Mouse (Mus musculus) thymus, postnatal 10 days (tissue): ENCODE data around the gene Syt8.
"Not testable (repeated sequence)": the region's sequence is repeated elsewhere in the genome, so short reads cannot be mapped to it uniquely, and the experiment has no call there.

Experiments
- DNase-seq, 2 experiments: peaks; one replicate each; pipeline ENCODE4 v3.0.0; 2021; ENCODE audit warnings: low spot score in 2 of 2

Syt8 gene

GRCm38 (mm10) chr7:142434137-142434865 lies at the start of gene Syt8:
TSS of gene Syt8 (plus strand) at chr7:142434850.
- no peak for DNase-seq

GRCm38 (mm10) chr7:142385742-142386403 lies 48.8 kb upstream of the Syt8 start:
- no peak for DNase-seq

GRCm38 (mm10) chr7:142386621-142387201 lies 47.9 kb upstream of the Syt8 start:
- no peak for DNase-seq

GRCm38 (mm10) chr7:142387419-142388148 lies 47.1 kb upstream of the Syt8 start, which contains the start of gene Ctsd:
TSS of gene Ctsd (minus strand) at chr7:142388038.
- DNase-seq = peak; percentile 88 to 90

GRCm38 (mm10) chr7:142388198-142388597 lies 46.5 kb upstream of the Syt8 start:
- no peak for DNase-seq

- no peak for DNase-seq
Measured at GRCm38 (mm10) chr7:142388740-142389139, 45.9 kb upstream of the Syt8 start.

GRCm38 (mm10) chr7:142389961-142390650 lies 44.5 kb upstream of the Syt8 start:
- no peak for DNase-seq

- no peak for DNase-seq
Measured at GRCm38 (mm10) chr7:142391108-142391507, 43.5 kb upstream of the Syt8 start.

- no peak for DNase-seq
Measured at GRCm38 (mm10) chr7:142391609-142392008, 43.0 kb upstream of the Syt8 start.

- no peak for DNase-seq
Measured at GRCm38 (mm10) chr7:142393191-142393590, 41.5 kb upstream of the Syt8 start.

GRCm38 (mm10) chr7:142394261-142395190 lies 40.1 kb upstream of the Syt8 start:
- no peak for DNase-seq

- no peak for DNase-seq
Measured at GRCm38 (mm10) chr7:142395472-142395871, 39.2 kb upstream of the Syt8 start.

- DNase-seq = no peak
Measured at GRCm38 (mm10) chr7:142396611-142397010, 38.0 kb upstream of the Syt8 start.

GRCm38 (mm10) chr7:142398052-142398451 lies 36.6 kb upstream of the Syt8 start:
- DNase-seq = no peak

GRCm38 (mm10) chr7:142399250-142399649 lies 35.4 kb upstream of the Syt8 start:
- DNase-seq = no peak

- no peak for DNase-seq
Measured at GRCm38 (mm10) chr7:142400112-142400749, 34.4 kb upstream of the Syt8 start.

GRCm38 (mm10) chr7:142400750-142401142 lies 33.9 kb upstream of the Syt8 start:
- no peak for DNase-seq

- peak; percentile 30 to 33 for DNase-seq
Measured at GRCm38 (mm10) chr7:142403591-142403990, 31.1 kb upstream of the Syt8 start.

GRCm38 (mm10) chr7:142405134-142405533 lies 29.5 kb upstream of the Syt8 start:
- DNase-seq = not testable (repeated sequence)

GRCm38 (mm10) chr7:142407935-142408334 lies 26.7 kb upstream of the Syt8 start:
- no peak for DNase-seq
